Mouse (Mus musculus) MEL (cell line): Measurements from ENCODE around the gene Rsf1.

Experiments used
- CTCF ChIP-seq, 3 experiments: IDR thresholded peaks in 2 of 3; conservative IDR thresholded peaks in 1 of 3; 2 replicates each; pipeline ENCODE4 v1.5.1; 2011 to 2012; ENCODE audit warnings: low read length in 3 of 3, low read depth in 2 of 3, mild to moderate bottlenecking in 2 of 3, improper control_type of control experiment in 1 of 3, inconsistent platforms in 1 of 3, mixed read lengths in 1 of 3, moderate library complexity in 1 of 3; ENCODE audit not compliant: control insufficient read depth in 1 of 3, insufficient read depth in 1 of 3, poor library complexity in 1 of 3, severe bottlenecking in 1 of 3
- MAZ ChIP-seq: IDR thresholded peaks from 2 replicates; pipeline ENCODE4 v1.6.1; 2012; ENCODE audit warnings: low read depth, mild to moderate bottlenecking, inconsistent platforms, low read length, improper control_type of control experiment
- MXI1 ChIP-seq: IDR thresholded peaks from 2 replicates; pipeline ENCODE4 v1.6.1; 2011; ENCODE audit warnings: mild to moderate bottlenecking, low read depth, low read length, improper control_type of control experiment
- POLR2A ChIP-seq, 2 experiments: IDR thresholded peaks; 2 replicates each; pipeline ENCODE4 v1.6.1; 2011 to 2012; ENCODE audit warnings: low read length in 2 of 2, mild to moderate bottlenecking in 2 of 2, control low read depth in 1 of 2, improper control_type of control experiment in 1 of 2, low read depth in 1 of 2, moderate library complexity in 1 of 2; ENCODE audit not compliant: control insufficient read depth in 1 of 2, insufficient read depth in 1 of 2, poor library complexity in 1 of 2
- ZKSCAN1 ChIP-seq: IDR thresholded peaks from 2 replicates; pipeline ENCODE4 v1.6.1; 2012; ENCODE audit warnings: low read depth, mild to moderate bottlenecking, inconsistent platforms, low read length, improper control_type of control experiment, moderate library complexity

GRCm38 (mm10) chr7:97730427-97730826 is 150.7 kb downstream of the Rsf1 start:
- TF ChIP-seq MXI1 = no peak
- no peak for TF ChIP-seq POLR2A (IDR thresholded peaks at IDR 0.05; ENCODE audit: control insufficient read depth in 1 of 2, insufficient read depth in 1 of 2, low read depth in 1 of 2, low read length in 2 of 2, poor library complexity in 1 of 2)
- TF ChIP-seq MAZ = no peak
- TF ChIP-seq CTCF (IDR thresholded peaks at IDR 0.05 in 2 of 3, conservative IDR thresholded peaks at IDR 0.05 in 1 of 3; ENCODE audit: control insufficient read depth in 1 of 3, insufficient read depth in 1 of 3, low read depth in 2 of 3, low read length in 3 of 3, poor library complexity in 1 of 3, severe bottlenecking in 1 of 3) = no peak
- TF ChIP-seq ZKSCAN1 = no peak
